Mouse (Mus musculus) midbrain, embryonic 10.5 days (tissue): ENCODE data around the gene Myh7. TPM values are rescaled to one million over a fixed set of nuclear protein-coding genes. Genes with fewer than 3 reads are reported as not detected.

Experiments used
- DNase-seq: peaks from one replicate; pipeline ENCODE4 v3.0.0-alpha.2; 2017; ENCODE audit warnings: low spot score
- H3K27ac ChIP-seq: fragments of 300-500 bp; sonication (generic); replicated peaks from 2 replicates; pipeline ENCODE4 v1.5.1; 2016; ENCODE audit warnings: mild to moderate bottlenecking
- H3K27me3 ChIP-seq: fragments of 300-500 bp; sonication (generic); 2 replicates; pipeline ENCODE4 v1.6.1; 2016; ENCODE audit warnings: low read depth, mild to moderate bottlenecking; ENCODE audit not compliant: poor library complexity, severe bottlenecking
- H3K36me3 ChIP-seq: fragments of 300-500 bp; sonication (generic); 2 replicates; pipeline ENCODE4 v1.6.1; 2016; ENCODE audit warnings: mild to moderate bottlenecking, moderate library complexity
- H3K4me1 ChIP-seq: fragments of 300-500 bp; sonication (generic); 2 replicates; pipeline ENCODE4 v1.6.1; 2016
- H3K4me3 ChIP-seq: fragments of 300-500 bp; sonication (generic); 2 replicates; pipeline ENCODE4 v1.5.1; 2016; ENCODE audit warnings: mild to moderate bottlenecking, moderate library complexity
- H3K9me3 ChIP-seq: fragments of 300-500 bp; sonication (generic); replicated peaks from 2 replicates; pipeline ENCODE4 v1.6.1; 2016; ENCODE audit warnings: mild to moderate bottlenecking
- WGBS: fragments of 180-500 bp; shearing (Covaris S2); methylation state at CpG from one replicate; pipeline ENCODE4 v1.1.7; 2016; 5-methylcytosine and 5-hydroxymethylcytosine counted together
- polyA plus RNA-seq: library from polyadenylated mRNA; unstranded; fragments of >200 nt; fragmentation: Nextera tagmentation; extraction: Ambion mirVana; gene quantifications from 2 replicates; pipeline ENCODE4 v1.2.1, GENCODE M21; 2016

Gene Myh7
- polyA plus RNA-seq, 1 experiment from 2014 or later: 0.96 TPM

GRCm38 (mm10) chr14:55015767-55016111 lies 21.3 kb upstream of the Myh7 start:
- peaks cover 32% of the 10 kb centered on the region for H3K36me3 ChIP-seq
- peak overlapping the region; percentile 86 for H3K27ac ChIP-seq
- H3K9me3 ChIP-seq: no peaks in the 10 kb centered on the region
- under 1% methylated on average over 17 of the region's 17 CpGs for WGBS
- H3K27me3 ChIP-seq: no peaks in the 10 kb centered on the region
- H3K4me3 ChIP-seq: peak overlapping the region; percentile 86
- H3K4me1 ChIP-seq: peaks cover 31% of the 10 kb centered on the region
- no peak for DNase-seq

GRCm38 (mm10) chr14:55014991-55015766 lies 20.8 kb upstream of the Myh7 start, which contains the start of gene Ngdn:
TSS of gene Ngdn (plus strand) at chr14:55015454.
- Histone ChIP-seq H3K4me3 (peak within 1 kb of the TSS; percentile 86), H3K36me3 (peaks cover 27% of the 10 kb centered on the region), H3K27me3 (no peaks in the 10 kb centered on the region), H3K9me3 (no peaks in the 10 kb centered on the region), H3K4me1 (peaks cover 25% of the 10 kb centered on the region), H3K27ac (peak within 1 kb of the TSS; percentile 95)
- WGBS: under 1% methylated on average over 36 of the region's 36 CpGs
- peak; percentile 98 for DNase-seq

GRCm38 (mm10) chr14:55014591-55014990 lies 20.2 kb upstream of the Myh7 start:
- Histone ChIP-seq H3K27ac (peak overlapping the region; percentile 95), H3K4me1 (peaks cover 20% of the 10 kb centered on the region; the same call in 1 of the 2 replicates), H3K27me3 (no peaks in the 10 kb centered on the region), H3K36me3 (peaks cover 25% of the 10 kb centered on the region), H3K4me3 (peak overlapping the region; percentile 86), H3K9me3 (no peaks in the 10 kb centered on the region)
- under 1% methylated on average over 27 of the region's 27 CpGs for WGBS
- no peak for DNase-seq

GRCm38 (mm10) chr14:55011116-55011515 lies 16.7 kb upstream of the Myh7 start:
- Histone ChIP-seq H3K9me3 (no peaks in the 10 kb centered on the region), H3K36me3 (no peaks in the 10 kb centered on the region), H3K27me3 (no peaks in the 10 kb centered on the region), H3K27ac (no peak overlapping the region), H3K4me3 (no peak overlapping the region), H3K4me1 (peaks cover 10% of the 10 kb centered on the region; the same call in 1 of the 2 replicates)
- WGBS: 50% methylated on average over 4 of the region's 4 CpGs
- no peak for DNase-seq

GRCm38 (mm10) chr14:55008417-55008816 lies 14.0 kb upstream of the Myh7 start:
- H3K27ac ChIP-seq: no peak overlapping the region
- H3K36me3 ChIP-seq: no peaks in the 10 kb centered on the region
- peaks cover 16% of the 10 kb centered on the region for H3K4me1 ChIP-seq
- 85% methylated on average over 8 of the region's 8 CpGs for WGBS
- no peaks in the 10 kb centered on the region for H3K27me3 ChIP-seq
- H3K4me3 ChIP-seq: no peak overlapping the region
- no peaks in the 10 kb centered on the region for H3K9me3 ChIP-seq
- DNase-seq: no peak

- Histone ChIP-seq H3K4me1 (peaks cover 24% of the 10 kb centered on the region), H3K27me3 (no peaks in the 10 kb centered on the region), H3K27ac (no peak overlapping the region), H3K4me3 (no peak overlapping the region), H3K9me3 (no peaks in the 10 kb centered on the region), H3K36me3 (no peaks in the 10 kb centered on the region)
- 88% methylated on average over 9 of the region's 9 CpGs for WGBS
- DNase-seq: no peak
These were observed 12.9 kb upstream of the Myh7 start for GRCm38 (mm10) chr14:55007120-55007908.

- WGBS: 81% methylated on average over 3 of the region's 3 CpGs
- no peaks in the 10 kb centered on the region for H3K9me3 ChIP-seq
- no peaks in the 10 kb centered on the region for H3K36me3 ChIP-seq
- H3K27ac ChIP-seq: no peak overlapping the region
- H3K27me3 ChIP-seq: no peaks in the 10 kb centered on the region
- DNase-seq: no peak
- H3K4me3 ChIP-seq: no peak overlapping the region
- peaks cover 26% of the 10 kb centered on the region for H3K4me1 ChIP-seq
These were observed 12.1 kb upstream of the Myh7 start for GRCm38 (mm10) chr14:55006541-55006940.

- no peak for DNase-seq
- peaks cover 3% of the 10 kb centered on the region; the same call in 1 of the 2 replicates for H3K9me3 ChIP-seq
- no peaks in the 10 kb centered on the region for H3K27me3 ChIP-seq
- no peak overlapping the region for H3K4me3 ChIP-seq
- H3K36me3 ChIP-seq: no peaks in the 10 kb centered on the region
- H3K4me1 ChIP-seq: peaks cover 26% of the 10 kb centered on the region
- no peak overlapping the region for H3K27ac ChIP-seq
- WGBS: 89% methylated on average over 8 of the region's 8 CpGs
These were observed 11.5 kb upstream of the Myh7 start for GRCm38 (mm10) chr14:55005967-55006366.

GRCm38 (mm10) chr14:55005506-55005905 lies 11.1 kb upstream of the Myh7 start:
- Histone ChIP-seq H3K27me3 (no peaks in the 10 kb centered on the region), H3K4me3 (no peak overlapping the region), H3K36me3 (no peaks in the 10 kb centered on the region), H3K4me1 (peaks cover 26% of the 10 kb centered on the region), H3K27ac (no peak overlapping the region), H3K9me3 (peaks cover 3% of the 10 kb centered on the region; the same call in 1 of the 2 replicates)
- no peak for DNase-seq
- 78% methylated on average over 2 of the region's 2 CpGs for WGBS

GRCm38 (mm10) chr14:55003878-55004855 lies 9.7 kb upstream of the Myh7 start:
- Histone ChIP-seq H3K4me3 (no peak overlapping the region), H3K36me3 (no peaks in the 10 kb centered on the region), H3K27me3 (no peaks in the 10 kb centered on the region), H3K9me3 (peaks cover 3% of the 10 kb centered on the region; the same call in 1 of the 2 replicates), H3K4me1 (peaks cover 26% of the 10 kb centered on the region), H3K27ac (peak overlapping the region; percentile 74)
- WGBS: 73% methylated on average over 18 of the region's 18 CpGs
- no peak for DNase-seq

GRCm38 (mm10) chr14:55002687-55003120 lies 8.3 kb upstream of the Myh7 start:
- Histone ChIP-seq H3K36me3 (no peaks in the 10 kb centered on the region), H3K27ac (no peak overlapping the region), H3K27me3 (no peaks in the 10 kb centered on the region), H3K4me3 (no peak overlapping the region), H3K4me1 (peaks cover 26% of the 10 kb centered on the region), H3K9me3 (peaks cover 3% of the 10 kb centered on the region; the same call in 1 of the 2 replicates)
- DNase-seq: no peak
- 73% methylated on average over 7 of the region's 7 CpGs for WGBS
